Mouse (Mus musculus) activated CD4-positive, CD25-positive, alpha-beta regulatory T cell (primary cell): Measurements from ENCODE around the gene Pdzk1. TPM values are rescaled to one million over a fixed set of nuclear protein-coding genes. Genes with fewer than 3 reads are reported as not detected.

ENCODE experiments used
- polyA plus RNA-seq, 2 experiments: library from polyadenylated mRNA; unstranded; fragments of 100-300 nt; shearing (Covaris generic); gene quantifications; one replicate each; pipeline ENCODE4 v1.2.1; 2017

Gene Pdzk1
- polyA plus RNA-seq, result not detected

GRCm38 (mm10) chr3:96828984-96829383 is at the start of gene Pdzk1, which contains the start of gene Cd160:
TSS of gene Pdzk1 (plus strand) at chr3:96829284.
TSS of gene Cd160 (minus strand) at chr3:96829351.

GRCm38 (mm10) chr3:96904393-96904792 is 75.3 kb downstream of the Pdzk1 start, which contains the start of gene Gja5:
TSS of gene Gja5 (plus strand) at chr3:96904693.

GRCm38 (mm10) chr3:96904851-96905541 is 75.9 kb downstream of the Pdzk1 start, which contains the start of gene Gpr89:
TSS of gene Gpr89 (minus strand) at chr3:96905346.

Other genes starting within 250 kb of the Pdzk1 start
- gene Polr3gl, start 235.1 kb upstream of the Pdzk1 start, polyA plus RNA-seq, result 10 to 100 TPM; 15.0 to 21.6 TPM
- gene Ankrd34a, start 232.6 kb upstream of the Pdzk1 start, polyA plus RNA-seq, result not detected
- gene Lix1l, start 228.1 kb upstream of the Pdzk1 start, polyA plus RNA-seq, result under 1 TPM; 0.06 to 0.18 TPM
- 100 to 1,000 TPM; 156 to 191 TPM for gene Rbm8a, start 199.4 kb upstream of the Pdzk1 start, polyA plus RNA-seq
- 10 to 100 TPM; 33.0 to 66.2 TPM for gene Pex11b, start 193.9 kb upstream of the Pdzk1 start, polyA plus RNA-seq
- under 1 TPM in 1 of 2 experiments, not detected in 1; 0.33 TPM for gene Gm42957, start 193.8 kb upstream of the Pdzk1 start, polyA plus RNA-seq
- under 1 TPM; 0.04 to 0.16 TPM for gene Itga10, start 183.7 kb upstream of the Pdzk1 start, polyA plus RNA-seq
- under 1 TPM in 1 of 2 experiments, not detected in 1; 0.64 TPM for gene Ankrd35, start 159.2 kb upstream of the Pdzk1 start, polyA plus RNA-seq
- gene Pias3, start 132.9 kb upstream of the Pdzk1 start, polyA plus RNA-seq, result 10 to 100 TPM; 19.7 to 28.1 TPM
- under 1 TPM; 0.55 to 0.71 TPM for gene Nudt17, start 120.7 kb upstream of the Pdzk1 start, polyA plus RNA-seq
- 10 to 100 TPM; 73.7 to 80.2 TPM for gene Polr3c, start 101.7 kb upstream of the Pdzk1 start, polyA plus RNA-seq
- gene Rnf115, start 101.6 kb upstream of the Pdzk1 start, polyA plus RNA-seq, result 100 to 1,000 TPM; 117 to 137 TPM
- gene Cd160, start 67 bp downstream of the Pdzk1 start, polyA plus RNA-seq, result 10 to 100 TPM in 1 of 2 experiments, 1 to 10 TPM in 1; 7.6 to 24.2 TPM
- gene Gja5, start 75.4 kb downstream of the Pdzk1 start, polyA plus RNA-seq, result under 1 TPM; 0.08 to 0.27 TPM
- gene Gpr89, start 76.1 kb downstream of the Pdzk1 start, polyA plus RNA-seq, result 10 to 100 TPM; 19.3 to 24.2 TPM
- not detected for gene Gja8, start 96.7 kb downstream of the Pdzk1 start, polyA plus RNA-seq